Mouse (Mus musculus) heart, embryonic 11.5 days (tissue): ENCODE data around the gene Rasgrp2. TPM values are rescaled to one million over a fixed set of nuclear protein-coding genes. Genes with fewer than 3 reads are reported as not detected.

Experiments
- ATAC-seq: fragments of 200-750 bp; cut with Nextera tagmentation; replicated peaks from 2 replicates; pipeline ENCODE4 v1.8.0; 2017; ENCODE audit warnings: moderate library complexity; ENCODE audit not compliant: insufficient number of reproducible peaks, low FRiP score, low TSS enrichment
- H3K27ac ChIP-seq: fragments of 300-500 bp; sonication (generic); 2 replicates; pipeline ENCODE4 v1.5.1; 2014; ENCODE audit warnings: mild to moderate bottlenecking, low read depth, low read length
- H3K27me3 ChIP-seq: fragments of 300-500 bp; sonication (generic); 2 replicates; pipeline ENCODE4 v1.6.1; 2014; ENCODE audit warnings: mild to moderate bottlenecking, low read length, mixed read lengths; ENCODE audit not compliant: control insufficient read depth, insufficient read depth
- H3K36me3 ChIP-seq: fragments of 300-500 bp; sonication (generic); 2 replicates; pipeline ENCODE4 v1.6.1; 2014; ENCODE audit warnings: mild to moderate bottlenecking, low read length, moderate library complexity, mixed read lengths; ENCODE audit not compliant: control insufficient read depth, insufficient read depth
- H3K4me1 ChIP-seq: fragments of 300-500 bp; sonication (generic); 2 replicates; pipeline ENCODE4 v1.6.1; 2014; ENCODE audit warnings: low read length; ENCODE audit not compliant: control insufficient read depth, insufficient read depth
- H3K4me2 ChIP-seq: fragments of 300-500 bp; sonication (generic); 2 replicates; pipeline ENCODE4 v1.6.1; 2014; ENCODE audit warnings: mild to moderate bottlenecking, moderate library complexity
- H3K4me3 ChIP-seq: fragments of 300-500 bp; sonication (generic); 2 replicates; pipeline ENCODE4 v1.5.1; 2014; ENCODE audit warnings: low read depth, low read length
- H3K9ac ChIP-seq: fragments of 300-500 bp; sonication (generic); 2 replicates; pipeline ENCODE4 v1.6.1; 2014; ENCODE audit warnings: mild to moderate bottlenecking, low read depth, low read length, moderate library complexity
- H3K9me3 ChIP-seq: fragments of 300-500 bp; sonication (generic); replicated peaks from 2 replicates; pipeline ENCODE4 v1.6.1; 2016; ENCODE audit warnings: low read length; ENCODE audit not compliant: control insufficient read depth
- WGBS: fragments of 180-500 bp; shearing (Covaris S2); extraction: QIAGEN DNeasy Blood & Tissue Kit; methylation state at CpG from one replicate; pipeline ENCODE4 v1.1.7; 2014; ENCODE audit not compliant: insufficient replicate concordance; 5-methylcytosine and 5-hydroxymethylcytosine counted together
- polyA plus RNA-seq: library from polyadenylated mRNA; unstranded; fragments of >200 nt; fragmentation: Nextera tagmentation; extraction: Ambion mirVana; gene quantifications from 2 replicates; pipeline ENCODE4 v1.2.1, GENCODE M21; 2014

The Rasgrp2 gene
- 41.5 and 42.7 TPM in 2 replicates for polyA plus RNA-seq

DNA sequence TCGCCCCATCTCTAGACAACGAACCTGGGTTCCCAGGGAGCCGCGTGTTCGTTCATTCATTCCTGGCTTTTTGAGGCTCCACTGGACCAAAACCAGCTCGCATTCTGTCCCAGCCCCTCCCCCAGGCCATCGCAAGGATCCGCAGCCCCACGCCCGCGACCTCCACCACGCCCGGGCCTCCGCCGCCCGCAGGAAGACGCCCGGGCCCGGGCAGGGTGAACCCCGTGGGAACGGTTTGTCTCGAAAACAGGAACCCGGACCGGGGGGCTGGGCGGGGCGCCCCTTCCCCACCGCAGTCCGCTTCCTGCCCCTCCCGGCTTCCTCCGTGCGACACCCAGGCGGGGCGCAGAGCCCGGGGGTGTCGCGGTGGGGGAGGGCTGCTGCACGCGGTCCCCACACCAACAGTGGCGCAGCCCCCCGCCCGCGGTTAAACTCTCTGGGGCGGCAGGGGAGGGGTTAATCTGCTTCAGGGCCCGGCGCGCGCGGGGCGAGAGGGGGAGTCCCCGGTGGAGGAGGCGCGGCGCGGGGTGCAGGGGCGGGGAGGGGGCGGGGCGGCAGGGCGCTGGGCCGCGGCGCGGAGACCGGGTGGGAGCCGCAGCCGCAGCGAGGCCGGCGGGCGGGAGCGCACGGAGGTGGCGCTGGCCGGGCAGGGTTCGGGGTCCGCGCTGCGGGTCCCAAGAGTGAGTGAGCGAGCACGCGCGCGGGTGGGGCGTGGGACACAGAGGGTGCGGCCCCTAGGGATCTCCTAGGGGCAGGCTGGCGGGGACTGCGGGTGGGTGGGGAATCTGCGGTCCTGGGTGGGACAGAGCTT is at the start of gene Rasgrp2:
Rasgrp2 (plus strand) TSS at position 56 of the 811 bp plus-strand sequence.
- Histone ChIP-seq H3K9ac (peak within 1 kb of the TSS; percentile 68), H3K27ac (peak within 1 kb of the TSS; percentile 10; the same call in 1 of the 2 replicates), H3K4me1 (peaks cover 27% of the 10 kb centered on the region), H3K27me3 (peaks cover 14% of the 10 kb centered on the region), H3K4me3 (peak within 1 kb of the TSS; percentile 65), H3K4me2 (peak within 1 kb of the TSS; percentile 97), H3K9me3 (no peaks in the 10 kb centered on the region), H3K36me3 (no peaks in the 10 kb centered on the region)
- under 1% methylated on average over 84 of the region's 87 CpGs for WGBS
- no peak for ATAC-seq

DNA sequence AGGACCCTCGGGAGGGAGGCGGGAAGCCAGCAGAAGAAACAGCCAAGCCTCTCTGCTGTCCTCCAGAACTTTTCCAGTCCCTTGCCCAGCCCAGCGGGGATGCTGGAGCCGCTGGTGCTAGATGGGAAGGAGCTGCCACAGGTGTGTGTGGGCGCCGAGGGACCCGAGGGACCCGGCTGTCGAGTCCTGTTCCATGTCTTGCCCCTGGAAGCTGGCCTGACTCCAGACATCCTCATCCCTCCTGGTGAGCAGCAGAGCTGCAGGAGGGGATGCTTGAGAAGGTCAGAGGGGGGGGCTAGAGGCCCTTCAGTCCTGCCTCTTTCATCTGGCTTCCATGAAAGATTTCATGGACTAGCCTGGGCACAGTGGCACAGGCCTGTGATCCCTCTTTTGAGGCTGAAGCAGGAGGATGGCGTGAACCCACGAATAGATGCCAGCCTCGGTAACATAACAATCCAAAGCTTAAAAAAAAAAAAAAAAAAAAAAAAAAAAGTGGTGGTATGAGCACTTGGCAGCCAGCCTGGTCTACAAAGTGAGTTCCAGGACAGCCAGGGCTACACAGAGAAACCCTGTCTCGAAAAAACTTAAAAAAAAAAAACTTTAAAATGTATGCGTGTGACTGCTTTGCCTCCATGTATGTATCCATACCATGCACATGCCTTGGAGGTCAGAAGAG is 47.6 kb upstream of the Rasgrp2 start:
- no peak overlapping the region for H3K4me3 ChIP-seq
- peaks cover 5% of the 10 kb centered on the region; the same call in 1 of the 2 replicates for H3K36me3 ChIP-seq
- no peak overlapping the region for H3K9ac ChIP-seq
- no peaks in the 10 kb centered on the region for H3K27me3 ChIP-seq
- H3K27ac ChIP-seq = no peak overlapping the region
- H3K4me1 ChIP-seq = peaks cover 17% of the 10 kb centered on the region
- ATAC-seq = no peak
- WGBS = 62% methylated on average over 14 of the region's 14 CpGs
- no peaks in the 10 kb centered on the region for H3K9me3 ChIP-seq
- H3K4me2 ChIP-seq = no peak overlapping the region

DNA sequence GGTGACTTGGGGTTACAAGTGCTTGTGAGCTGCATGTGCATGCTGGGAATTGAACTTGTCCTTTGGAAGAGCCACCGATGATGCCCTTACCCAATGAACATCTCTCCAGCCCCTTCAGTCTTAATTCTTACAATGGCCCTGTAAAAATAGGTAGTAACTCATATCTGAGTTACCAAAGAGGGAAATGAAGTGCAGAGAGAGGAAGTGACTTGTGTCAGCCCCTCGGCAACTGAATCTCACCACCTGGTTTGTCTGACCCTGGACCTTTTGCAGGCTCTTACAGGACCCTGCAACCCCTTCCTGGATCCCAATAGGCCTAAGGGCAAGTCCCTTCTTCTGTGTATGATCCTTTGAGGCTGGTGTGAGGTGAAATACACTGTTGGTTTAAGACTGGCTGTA is 47.0 kb upstream of the Rasgrp2 start:
- no peaks in the 10 kb centered on the region for H3K27me3 ChIP-seq
- H3K4me2 ChIP-seq = no peak overlapping the region
- 91% methylated on average over 2 of the region's 2 CpGs for WGBS
- peaks cover 2% of the 10 kb centered on the region; the same call in 1 of the 2 replicates for H3K36me3 ChIP-seq
- H3K4me3 ChIP-seq = no peak overlapping the region
- H3K9ac ChIP-seq = no peak overlapping the region
- no peaks in the 10 kb centered on the region for H3K9me3 ChIP-seq
- peaks cover 16% of the 10 kb centered on the region for H3K4me1 ChIP-seq
- H3K27ac ChIP-seq = no peak overlapping the region
- ATAC-seq = no peak

DNA sequence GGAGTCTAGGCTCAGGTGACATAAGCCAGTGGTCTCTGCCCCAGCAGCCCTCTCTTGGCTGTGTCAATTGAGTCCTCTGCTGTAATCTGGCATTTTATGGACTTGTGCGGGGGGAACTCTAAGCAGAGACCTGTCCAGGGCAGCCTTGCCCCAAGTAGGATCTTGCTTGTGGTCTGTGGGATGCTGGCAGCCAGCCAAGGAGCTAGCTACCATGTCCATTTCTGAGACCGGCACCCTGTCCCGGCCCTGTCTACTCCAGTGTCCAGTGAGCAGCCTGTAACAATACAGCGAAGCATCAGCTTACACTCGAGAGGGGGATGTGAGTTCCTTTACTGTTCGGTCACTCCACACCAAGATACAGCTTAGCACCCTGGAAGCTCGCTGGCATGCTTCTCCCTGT is 45.1 kb upstream of the Rasgrp2 start:
- H3K4me1 ChIP-seq = peaks cover 10% of the 10 kb centered on the region
- H3K4me3 ChIP-seq = no peak overlapping the region
- 74% methylated on average over 7 of the region's 7 CpGs for WGBS
- no peaks in the 10 kb centered on the region for H3K27me3 ChIP-seq
- no peak overlapping the region for H3K9ac ChIP-seq
- no peak overlapping the region for H3K27ac ChIP-seq
- H3K9me3 ChIP-seq = no peaks in the 10 kb centered on the region
- H3K36me3 ChIP-seq = 0 out of 2 replicates have a peak, but pooled peaks cover 2% of the 10 kb centered on the region
- H3K4me2 ChIP-seq = no peak overlapping the region
- ATAC-seq = 0 out of 2 replicates have a peak, but pooled peaks have one; percentile 18

DNA sequence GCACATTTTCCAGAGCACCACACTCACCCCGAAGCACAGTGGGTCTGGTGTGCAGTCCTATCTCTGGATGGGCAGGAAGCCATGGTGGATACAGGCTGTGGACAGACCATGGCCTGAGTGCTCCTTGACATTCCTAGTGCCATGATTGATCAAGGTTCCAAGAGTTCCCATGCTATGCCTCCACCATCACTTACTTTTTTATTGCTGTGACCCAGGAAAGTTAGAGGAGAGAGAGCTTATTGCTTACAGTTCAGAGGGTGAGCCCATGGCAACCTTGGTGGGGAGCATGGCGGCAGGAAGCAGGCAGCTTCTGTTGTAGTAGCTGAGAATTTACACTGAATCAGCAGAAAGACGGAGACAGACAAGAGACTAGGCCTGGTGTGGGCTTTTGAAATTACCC is 37.8 kb upstream of the Rasgrp2 start:
- WGBS = 88% methylated on average over 3 of the region's 3 CpGs
- ATAC-seq = no peak
- H3K4me1 ChIP-seq = peaks cover 5% of the 10 kb centered on the region
- H3K9me3 ChIP-seq = no peaks in the 10 kb centered on the region
- H3K9ac ChIP-seq = no peak overlapping the region
- H3K4me2 ChIP-seq = no peak overlapping the region
- H3K4me3 ChIP-seq = no peak overlapping the region
- no peaks in the 10 kb centered on the region for H3K27me3 ChIP-seq
- H3K27ac ChIP-seq = no peak overlapping the region
- peaks cover 11% of the 10 kb centered on the region for H3K36me3 ChIP-seq

DNA sequence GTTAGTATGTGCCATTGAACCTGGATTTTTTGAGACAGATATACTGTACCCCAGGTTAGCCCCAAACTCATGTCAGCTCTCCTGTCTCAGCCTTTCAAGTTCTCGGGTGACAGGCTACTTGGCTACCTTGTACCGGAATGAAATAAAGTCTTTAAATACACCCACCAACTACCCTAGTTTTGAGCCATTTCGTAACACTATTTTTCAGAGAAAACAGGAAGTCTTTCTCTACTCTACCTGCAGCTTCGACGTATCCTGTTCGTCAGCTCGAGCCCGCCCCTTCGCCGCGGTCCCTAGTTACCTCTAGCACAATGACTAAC is 36.1 kb upstream of the Rasgrp2 start:
- peaks cover 8% of the 10 kb centered on the region for H3K4me1 ChIP-seq
- H3K27ac ChIP-seq = peak overlapping the region; percentile 99
- peaks cover 24% of the 10 kb centered on the region for H3K36me3 ChIP-seq
- peak overlapping the region; percentile 60 for H3K4me2 ChIP-seq
- peak overlapping the region; percentile 100 for H3K4me3 ChIP-seq
- WGBS = under 1% methylated on average over 11 of the region's 11 CpGs
- H3K9ac ChIP-seq = peak overlapping the region; percentile 100
- H3K9me3 ChIP-seq = no peaks in the 10 kb centered on the region
- ATAC-seq = no peak
- H3K27me3 ChIP-seq = no peaks in the 10 kb centered on the region

DNA sequence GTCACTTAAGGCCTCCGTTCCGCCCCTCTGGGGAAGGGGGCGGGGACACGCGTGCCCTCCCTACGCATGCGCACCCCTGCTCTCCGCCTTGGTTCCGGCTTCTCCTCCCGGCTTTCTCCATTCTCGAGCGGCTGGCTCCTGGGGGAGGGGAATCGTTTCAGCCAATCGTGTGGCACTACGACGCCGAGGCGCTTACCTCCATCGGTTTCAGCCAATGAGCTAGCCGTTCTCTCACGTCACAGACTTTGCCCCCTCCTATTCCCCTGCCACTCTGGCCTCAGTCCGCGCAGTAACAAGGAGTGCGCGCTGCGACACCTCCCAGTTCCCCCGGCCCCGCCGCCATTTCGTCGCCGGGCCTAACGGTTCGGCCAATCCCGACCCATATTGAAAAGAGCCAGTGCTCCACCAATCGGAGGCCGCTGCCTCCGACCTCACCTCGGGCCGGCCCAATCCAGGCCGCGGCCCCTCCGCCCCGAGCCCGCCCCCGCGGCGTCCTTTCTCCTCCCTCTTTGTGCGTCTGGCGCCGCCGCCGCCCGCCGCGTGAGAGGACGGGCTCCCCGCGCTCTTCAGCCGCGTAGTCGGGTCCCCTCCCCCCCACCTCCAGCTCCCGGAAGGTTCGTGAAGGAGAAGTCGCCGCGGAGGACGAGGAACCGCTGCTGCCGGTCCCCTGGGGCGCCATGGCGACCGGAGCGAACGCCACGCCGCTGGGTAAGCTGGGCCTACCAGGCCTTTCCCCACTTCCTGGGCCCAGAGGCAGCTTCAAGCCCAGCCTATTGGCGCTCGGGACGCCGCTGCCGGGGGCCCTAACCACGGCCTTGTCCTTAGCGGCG is 35.5 kb upstream of the Rasgrp2 start, which contains the start of gene Sf1:
Sf1 (plus strand) TSS at position 280 of the 830 bp plus-strand sequence.
- peak within 1 kb of the TSS; percentile 99 for H3K27ac ChIP-seq
- peaks cover 8% of the 10 kb centered on the region for H3K4me1 ChIP-seq
- peaks cover 28% of the 10 kb centered on the region for H3K36me3 ChIP-seq
- ATAC-seq = peak; percentile 97
- peak within 1 kb of the TSS; percentile 100 for H3K9ac ChIP-seq
- H3K9me3 ChIP-seq = no peaks in the 10 kb centered on the region
- H3K27me3 ChIP-seq = no peaks in the 10 kb centered on the region
- peak within 1 kb of the TSS; percentile 96 for H3K4me2 ChIP-seq
- H3K4me3 ChIP-seq = peak within 1 kb of the TSS; percentile 100
- under 1% methylated on average over 82 of the region's 85 CpGs for WGBS

DNA sequence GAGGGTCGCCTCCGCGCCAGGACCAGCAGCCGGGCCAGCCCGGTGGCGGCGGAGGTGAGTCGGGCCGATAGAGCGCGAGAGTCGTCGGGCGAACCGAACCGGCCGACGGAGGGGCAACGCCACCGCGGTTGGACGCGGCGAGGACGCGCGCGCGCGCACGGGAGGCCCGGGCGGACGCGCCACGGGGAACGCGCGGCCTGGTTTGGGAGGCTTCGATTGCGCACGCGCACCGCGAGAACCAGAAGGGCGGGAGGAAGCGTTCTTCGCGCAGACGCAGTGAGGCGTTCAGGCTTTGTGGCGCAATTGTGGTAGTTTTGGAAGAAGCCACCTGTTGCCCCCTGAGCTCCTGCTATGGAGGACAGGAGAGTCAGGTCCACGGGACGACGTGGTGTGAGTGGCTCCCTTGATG is 34.8 kb upstream of the Rasgrp2 start:
- Histone ChIP-seq H3K27me3 (no peaks in the 10 kb centered on the region), H3K9ac (peak overlapping the region; percentile 100), H3K36me3 (peaks cover 28% of the 10 kb centered on the region), H3K4me2 (peak overlapping the region; percentile 96), H3K9me3 (no peaks in the 10 kb centered on the region), H3K27ac (peak overlapping the region; percentile 99), H3K4me3 (peak overlapping the region; percentile 100), H3K4me1 (peaks cover 8% of the 10 kb centered on the region)
- WGBS = under 1% methylated on average over 55 of the region's 55 CpGs
- ATAC-seq = 0 out of 2 replicates have a peak, but pooled peaks have one; percentile 14
